Mouse (Mus musculus): ENCODE measurements around the gene Porcn.
A peak's percentile ranks its signal among the peaks of the same experiment; 100 is the strongest.

- TF ChIP-seq POLR2AphosphoS2 (IDR thresholded peaks at IDR 0.05; ENCODE audit: low read depth, low read length): peak; percentile 88
- TF ChIP-seq ZKSCAN1 (IDR thresholded peaks at IDR 0.05; ENCODE audit: borderline replicate concordance, low read depth, low read length): no peak
Observed at GRCm38 (mm10) chrX:8145153-8145991, 61.0 kb downstream of the Porcn start, which contains the start of gene Rbm3.

Measured in CH12.LX (cell line).